Mouse (Mus musculus) erythroid progenitor cell, adult 5-6 weeks (primary cell): ENCODE measurements around the gene Utp14b. TPM values are rescaled to one million over a fixed set of nuclear protein-coding genes. Genes with fewer than 3 reads are reported as not detected.

Source experiments
- ATAC-seq: replicated peaks from 2 replicates; pipeline ENCODE4 v1.8.0; 2016; ENCODE audit warnings: moderate number of reproducible peaks, mild to moderate bottlenecking, moderate TSS enrichment, inconsistent platforms; ENCODE audit not compliant: poor library complexity, low FRiP score, severe bottlenecking
- total RNA-seq, 2 experiments: library from RNA; stranded (forward) in 1 of 2; stranded (reverse) in 1 of 2; fragments of 150-400 nt in 1 of 2; fragments of 186-747, 209-891 nt in 1 of 2; gene quantifications; 2 replicates each; pipeline versions ENCODE4 v1.2.3 to v1.2.4; 2015 to 2017; ENCODE audit warnings: low replicate concordance in 2 of 2

Gene Utp14b
- total RNA-seq, 2 experiments from 2014 or later = 2.4 to 3.8 TPM

DNA sequence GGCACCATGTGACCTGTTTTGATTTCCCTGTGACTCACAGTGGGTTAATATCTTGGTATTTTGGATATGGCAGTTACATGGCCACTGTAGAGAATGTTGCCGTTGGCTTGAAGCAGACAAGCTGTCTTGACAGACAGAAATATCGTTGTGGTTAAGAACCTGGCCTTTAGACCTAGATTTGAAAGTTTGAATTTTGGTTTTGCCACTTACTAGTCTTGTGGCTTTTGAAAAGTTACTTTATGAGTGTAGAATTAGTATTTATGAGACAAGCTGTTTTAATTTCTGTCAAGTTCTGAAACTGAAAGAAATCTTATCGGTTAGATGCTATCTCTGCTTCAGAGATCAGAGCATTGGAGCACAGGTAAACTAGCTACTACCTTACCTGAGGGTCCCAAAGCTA, 24.5 kb downstream of the Utp14b start:
- ATAC-seq = no peak

- ATAC-seq = no peak
Observed at GRCm38 (mm10) chr1:78684128-78684527, 26.3 kb downstream of the Utp14b start.

- ATAC-seq = no peak
Observed at GRCm38 (mm10) chr1:78686872-78687271, 29.0 kb downstream of the Utp14b start.

GRCm38 (mm10) chr1:78688149-78688548, 30.3 kb downstream of the Utp14b start:
- no peak for ATAC-seq

GRCm38 (mm10) chr1:78694503-78695258, 36.8 kb downstream of the Utp14b start:
- no peak for ATAC-seq

- ATAC-seq = no peak
Observed at GRCm38 (mm10) chr1:78696305-78696704, 38.5 kb downstream of the Utp14b start.

- ATAC-seq = no peak
Observed at GRCm38 (mm10) chr1:78696903-78697302, 39.1 kb downstream of the Utp14b start.

GRCm38 (mm10) chr1:78698138-78698537, 40.3 kb downstream of the Utp14b start:
- no peak for ATAC-seq

DNA sequence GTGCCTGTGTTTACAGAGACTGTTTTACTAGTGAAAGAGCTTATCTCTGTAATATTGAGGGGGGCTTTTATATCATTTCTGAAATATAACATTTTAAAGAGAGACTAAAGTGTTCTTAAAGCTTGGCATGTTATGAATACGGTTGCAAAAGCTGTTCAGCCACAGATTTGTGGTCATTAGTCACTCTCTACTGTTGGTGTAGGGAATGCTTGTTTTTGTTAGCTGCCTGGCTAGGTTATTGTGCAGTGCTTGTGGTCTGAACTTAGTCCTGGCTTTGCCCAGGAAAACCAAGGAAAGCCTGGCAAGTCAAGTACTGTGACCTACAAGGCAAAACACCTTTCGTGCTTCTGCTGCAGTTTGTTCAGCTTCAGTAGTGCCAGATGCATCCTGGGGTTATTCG, 43.9 kb downstream of the Utp14b start:
- ATAC-seq = no peak

DNA sequence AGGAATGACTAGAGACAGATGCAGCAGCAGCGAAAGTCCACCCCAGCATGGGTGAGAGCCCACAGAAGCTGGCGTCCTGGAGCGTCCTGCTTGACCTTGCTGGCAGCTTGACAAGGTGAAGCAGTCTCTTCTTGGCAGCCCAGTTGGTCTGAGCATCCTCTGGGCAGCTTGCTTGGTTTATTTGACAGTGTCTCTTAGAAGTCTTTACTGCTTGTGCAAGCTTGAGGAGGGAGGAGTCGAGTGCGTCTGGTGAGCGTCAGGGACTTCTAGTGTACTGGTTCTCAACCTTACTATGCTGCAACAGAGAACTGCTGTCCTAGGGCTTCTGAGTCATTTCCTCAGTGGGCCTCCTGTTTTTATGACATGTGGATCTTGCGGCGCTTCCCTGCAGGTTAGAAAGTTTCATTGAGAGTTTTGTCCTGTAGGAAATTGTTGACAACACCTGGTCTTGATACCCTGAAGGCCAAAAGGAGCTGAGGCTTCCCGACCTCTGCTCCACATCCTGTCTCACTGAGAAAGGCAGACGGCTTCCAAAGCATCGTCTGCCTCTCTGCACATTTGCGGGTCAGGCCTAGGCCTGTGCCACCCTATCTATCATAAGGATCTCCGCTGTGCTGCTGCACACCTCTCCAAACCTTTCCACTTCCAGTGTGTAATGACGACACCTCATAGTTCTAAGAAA, 44.6 kb downstream of the Utp14b start:
- no peak for ATAC-seq

- ATAC-seq = no peak
Observed at GRCm38 (mm10) chr1:78702964-78703285, 45.1 kb downstream of the Utp14b start.

DNA sequence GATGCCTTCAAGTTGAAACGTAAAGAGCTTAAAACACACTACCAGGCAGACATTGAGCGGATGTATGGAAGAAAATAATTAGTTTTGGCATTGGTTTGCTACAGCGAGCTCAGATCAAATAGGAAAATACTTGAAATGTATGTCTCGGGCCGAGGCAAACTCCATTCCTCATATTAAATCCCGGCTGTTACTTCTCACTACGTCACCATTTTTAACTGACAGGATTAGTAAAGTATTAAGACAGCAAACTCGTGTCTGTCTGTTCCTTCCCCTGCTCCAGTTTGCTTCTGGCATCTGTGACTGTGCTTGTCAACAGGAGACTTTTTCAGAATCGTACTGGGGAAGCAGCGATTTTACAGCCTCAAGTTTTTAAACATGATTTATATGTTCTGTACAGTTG, 48.5 kb downstream of the Utp14b start:
- no peak for ATAC-seq

- ATAC-seq = no peak
Observed at GRCm38 (mm10) chr1:78707280-78707679, 49.4 kb downstream of the Utp14b start.

DNA sequence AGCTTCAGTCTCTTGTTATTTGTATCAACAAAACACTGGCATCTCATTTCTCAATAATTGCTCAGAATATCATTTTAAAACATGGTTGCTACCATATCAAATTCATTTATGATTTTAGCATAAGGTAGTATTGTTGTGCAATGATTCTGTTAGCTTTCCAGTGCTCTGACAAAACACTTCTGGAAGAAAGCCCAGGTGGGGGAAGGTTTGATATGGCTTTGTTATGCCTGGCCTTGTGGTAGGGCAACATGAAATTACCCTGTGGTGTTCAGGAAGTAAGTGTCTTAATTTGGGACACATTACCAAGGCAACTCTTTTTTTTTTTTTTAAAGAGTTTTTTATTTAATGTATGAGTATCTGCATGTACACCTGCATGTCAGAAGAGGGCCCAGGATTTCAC, 52.2 kb downstream of the Utp14b start:
- ATAC-seq = no peak

- no peak for ATAC-seq
Observed at GRCm38 (mm10) chr1:78710613-78711329, 52.9 kb downstream of the Utp14b start.

Other genes with a start within 250 kb of the Utp14b start
- gene Farsb, start 169.1 kb upstream of the Utp14b start, total RNA-seq (2015; ENCODE audit: low replicate concordance) = 31.4 and 41.1 TPM in 2 replicates
- gene Farsb, start 169.1 kb upstream of the Utp14b start, total RNA-seq (2017; ENCODE audit: low replicate concordance) = 21.8 and 22.5 TPM in 2 replicates
- gene Mogat1, start 147.0 kb upstream of the Utp14b start, total RNA-seq (2015; ENCODE audit: low replicate concordance) = not detected in 2 replicates
- not detected in 2 replicates for gene Mogat1, start 147.0 kb upstream of the Utp14b start, total RNA-seq (2017; ENCODE audit: low replicate concordance)
- not detected in 2 replicates for gene BC035947, start 145.9 kb upstream of the Utp14b start, total RNA-seq (2015; ENCODE audit: low replicate concordance)
- gene BC035947, start 145.9 kb upstream of the Utp14b start, total RNA-seq (2017; ENCODE audit: low replicate concordance) = not detected in 2 replicates
- gene Acsl3, start 213 bp upstream of the Utp14b start, total RNA-seq (2015; ENCODE audit: low replicate concordance) = 2.9 and 4.0 TPM in 2 replicates
- 5.6 and 13.5 TPM in 2 replicates for gene Acsl3, start 213 bp upstream of the Utp14b start, total RNA-seq (2017; ENCODE audit: low replicate concordance)
- not detected in 2 replicates for gene Kcne4, start 158.7 kb downstream of the Utp14b start, total RNA-seq (2015; ENCODE audit: low replicate concordance)
- 0.77 TPM in 1 of 2 replicates, not detected in the other for gene Kcne4, start 158.7 kb downstream of the Utp14b start, total RNA-seq (2017; ENCODE audit: low replicate concordance)